Mouse (Mus musculus) heart, embryonic 16.5 days (tissue): ENCODE results near the gene Lyst. TPM values are rescaled to one million over a fixed set of nuclear protein-coding genes. Genes with fewer than 3 reads are reported as not detected.

Experiments used
- ATAC-seq: fragments of 200-750 bp; cut with Nextera tagmentation; replicated peaks from 2 replicates; pipeline ENCODE4 v1.8.0; 2017; ENCODE audit warnings: moderate number of reproducible peaks; ENCODE audit not compliant: insufficient read depth, low FRiP score; ENCODE audit errors: extremely low read depth
- H3K27ac ChIP-seq: fragments of 300-500 bp; sonication (generic); 2 replicates; pipeline ENCODE4 v1.5.1; 2014; ENCODE audit warnings: mild to moderate bottlenecking, low read length, control low read depth, moderate library complexity
- H3K27me3 ChIP-seq: fragments of 300-500 bp; sonication (generic); 2 replicates; pipeline ENCODE4 v1.6.1; 2014; ENCODE audit warnings: low read length, mixed read lengths; ENCODE audit not compliant: control insufficient read depth, insufficient read depth
- H3K36me3 ChIP-seq: fragments of 300-500 bp; sonication (generic); 2 replicates; pipeline ENCODE4 v1.6.1; 2014; ENCODE audit not compliant: control insufficient read depth, insufficient read depth
- H3K4me1 ChIP-seq: fragments of 300-500 bp; sonication (generic); 2 replicates; pipeline ENCODE4 v1.6.1; 2014; ENCODE audit warnings: low read length, mixed read lengths; ENCODE audit not compliant: control insufficient read depth, insufficient read depth
- H3K4me2 ChIP-seq: fragments of 300-500 bp; sonication (generic); 2 replicates; pipeline ENCODE4 v1.6.1; 2014; ENCODE audit warnings: low read depth, mild to moderate bottlenecking, control low read depth, low read length
- H3K4me3 ChIP-seq: fragments of 300-500 bp; sonication (generic); 2 replicates; pipeline ENCODE4 v1.5.1; 2014; ENCODE audit warnings: mild to moderate bottlenecking, control low read depth, low read length
- H3K9ac ChIP-seq: fragments of 300-500 bp; sonication (generic); 2 replicates; pipeline ENCODE4 v1.6.1; 2014; ENCODE audit warnings: low read length, control low read depth
- H3K9me3 ChIP-seq: fragments of 300-500 bp; sonication (generic); replicated peaks from 2 replicates; pipeline ENCODE4 v1.6.1; 2016; ENCODE audit warnings: low read length; ENCODE audit not compliant: control insufficient read depth
- WGBS: fragments of 180-500 bp; shearing (Covaris S2); extraction: QIAGEN DNeasy Blood & Tissue Kit; methylation state at CpG from one replicate; pipeline ENCODE4 v1.1.7; 2014; 5-methylcytosine and 5-hydroxymethylcytosine counted together
- polyA plus RNA-seq: library from polyadenylated mRNA; unstranded; fragments of >200 nt; fragmentation: Nextera tagmentation; extraction: Ambion mirVana; gene quantifications from 2 replicates; pipeline ENCODE4 v1.2.1, GENCODE M21; 2015

Lyst gene
- polyA plus RNA-seq, 1 experiment from 2014 or later = 3.2 TPM

DNA sequence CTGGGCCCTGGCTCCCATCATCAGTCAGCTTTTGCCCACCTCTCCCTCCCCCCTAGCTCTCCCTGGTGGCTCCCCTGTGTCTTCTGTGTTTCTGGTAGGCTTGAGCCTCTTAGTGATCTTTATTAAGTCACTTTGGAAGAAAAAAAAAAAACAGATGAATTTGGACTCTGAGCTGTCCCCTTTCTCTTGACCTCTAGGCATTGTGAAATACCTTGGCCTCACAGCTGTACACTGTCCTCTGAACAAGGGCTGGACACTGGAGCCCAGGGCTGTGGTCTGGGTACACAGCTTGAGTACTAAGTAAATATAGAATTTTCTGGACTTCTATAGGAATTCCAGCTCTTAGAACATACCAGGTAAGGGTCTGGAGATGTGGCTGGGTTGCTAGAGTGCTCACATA lies 20.6 kb upstream of the Lyst start:
- H3K27me3 ChIP-seq = no peaks in the 10 kb centered on the region
- H3K9me3 ChIP-seq = no peaks in the 10 kb centered on the region
- no peaks in the 10 kb centered on the region for H3K36me3 ChIP-seq
- H3K4me1 ChIP-seq = peaks cover 15% of the 10 kb centered on the region
- no peak overlapping the region for H3K27ac ChIP-seq
- no peak for ATAC-seq
- H3K4me3 ChIP-seq = no peak overlapping the region
- H3K9ac ChIP-seq = no peak overlapping the region
- no peak overlapping the region for H3K4me2 ChIP-seq

DNA sequence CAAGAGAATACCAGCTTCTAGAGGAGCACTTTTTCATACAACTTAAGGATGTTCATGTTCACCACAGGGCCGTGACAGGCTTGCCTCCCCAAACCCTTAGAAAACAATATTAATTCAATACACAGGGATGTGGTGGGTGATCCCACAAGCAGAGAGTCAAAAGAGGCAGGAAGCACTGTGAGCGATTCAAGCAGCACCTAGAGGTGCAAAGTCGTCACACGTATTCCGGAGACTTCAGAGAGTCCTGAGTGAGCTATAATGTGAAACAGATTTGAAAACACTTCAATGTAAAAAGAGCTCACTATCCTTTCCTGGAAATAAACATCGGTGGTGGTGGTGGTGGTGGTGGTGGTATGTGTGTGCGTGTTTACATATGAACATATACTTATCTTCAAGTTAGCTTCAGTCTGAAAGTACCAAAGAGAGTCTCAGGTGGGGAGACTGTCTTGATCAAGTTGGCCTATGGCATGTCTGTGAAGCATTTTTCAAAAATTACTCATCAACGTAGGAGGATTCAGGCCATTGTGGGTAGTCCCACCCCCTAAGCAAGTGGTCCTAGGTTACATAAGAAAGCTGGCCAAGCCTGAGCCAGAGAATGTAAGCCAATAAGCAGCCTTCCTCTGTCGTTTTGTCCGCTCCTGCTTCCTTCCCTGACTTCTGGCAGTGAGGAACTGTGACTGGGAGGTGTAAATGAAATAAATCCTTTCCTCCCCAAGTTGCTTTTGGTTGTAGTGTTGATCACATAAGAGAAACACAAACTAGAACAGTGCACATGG lies 17.9 kb upstream of the Lyst start:
- WGBS = 71% methylated on average over 10 of the region's 10 CpGs

DNA sequence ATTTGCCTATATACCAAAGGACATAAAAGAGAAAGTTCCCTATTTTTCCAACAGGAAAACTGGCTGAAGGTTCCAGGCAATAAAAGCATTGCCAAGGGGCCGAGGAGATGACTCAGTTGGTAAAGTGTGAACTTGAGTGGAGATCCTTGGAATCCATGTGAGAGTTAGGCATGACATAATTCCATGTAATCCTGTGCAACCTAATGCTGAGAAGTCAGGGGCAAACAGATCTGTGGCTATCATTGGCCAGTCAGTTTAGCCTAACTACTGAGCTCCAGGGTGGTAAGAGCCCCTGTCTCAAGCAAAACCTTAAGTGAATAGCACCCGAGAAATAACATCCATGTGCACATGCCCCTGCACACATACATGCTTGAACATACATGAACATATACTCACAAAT lies 17.3 kb upstream of the Lyst start:
- H3K27me3 ChIP-seq = no peaks in the 10 kb centered on the region
- H3K36me3 ChIP-seq = no peaks in the 10 kb centered on the region
- no peak for ATAC-seq
- no peaks in the 10 kb centered on the region for H3K9me3 ChIP-seq
- no peak overlapping the region for H3K4me3 ChIP-seq
- no peak overlapping the region for H3K4me2 ChIP-seq
- no peak overlapping the region for H3K27ac ChIP-seq
- peaks cover 25% of the 10 kb centered on the region for H3K4me1 ChIP-seq
- 79% methylated on average over 2 of the region's 2 CpGs for WGBS
- no peak overlapping the region for H3K9ac ChIP-seq

More for the DNA sequence above, 17.9 kb upstream of the Lyst start:
- no peak for ATAC-seq
- no peaks in the 10 kb centered on the region for H3K36me3 ChIP-seq
- no peak overlapping the region for H3K9ac ChIP-seq
- H3K4me2 ChIP-seq = no peak overlapping the region
- H3K4me1 ChIP-seq = peaks cover 25% of the 10 kb centered on the region
- no peak overlapping the region for H3K27ac ChIP-seq
- H3K27me3 ChIP-seq = no peaks in the 10 kb centered on the region
- no peak overlapping the region for H3K4me3 ChIP-seq
- no peaks in the 10 kb centered on the region for H3K9me3 ChIP-seq

- Histone ChIP-seq H3K4me1 (peaks cover 24% of the 10 kb centered on the region), H3K36me3 (no peaks in the 10 kb centered on the region), H3K4me2 (no peak overlapping the region), H3K9me3 (no peaks in the 10 kb centered on the region), H3K27me3 (no peaks in the 10 kb centered on the region), H3K27ac (no peak overlapping the region), H3K4me3 (no peak overlapping the region), H3K9ac (no peak overlapping the region)
- no peak for ATAC-seq
- 46% methylated on average over 5 of the region's 5 CpGs for WGBS
These were observed 16.5 kb upstream of the Lyst start for GRCm38 (mm10) chr13:13573572-13574257.

GRCm38 (mm10) chr13:13574258-13574870 lies 15.8 kb upstream of the Lyst start:
- Histone ChIP-seq H3K4me1 (peaks cover 20% of the 10 kb centered on the region), H3K36me3 (no peaks in the 10 kb centered on the region), H3K27me3 (no peaks in the 10 kb centered on the region), H3K4me2 (no peak overlapping the region), H3K27ac (no peak overlapping the region), H3K9me3 (no peaks in the 10 kb centered on the region), H3K4me3 (no peak overlapping the region), H3K9ac (no peak overlapping the region)
- WGBS = 87% methylated on average over 8 of the region's 8 CpGs
- no peak for ATAC-seq

DNA sequence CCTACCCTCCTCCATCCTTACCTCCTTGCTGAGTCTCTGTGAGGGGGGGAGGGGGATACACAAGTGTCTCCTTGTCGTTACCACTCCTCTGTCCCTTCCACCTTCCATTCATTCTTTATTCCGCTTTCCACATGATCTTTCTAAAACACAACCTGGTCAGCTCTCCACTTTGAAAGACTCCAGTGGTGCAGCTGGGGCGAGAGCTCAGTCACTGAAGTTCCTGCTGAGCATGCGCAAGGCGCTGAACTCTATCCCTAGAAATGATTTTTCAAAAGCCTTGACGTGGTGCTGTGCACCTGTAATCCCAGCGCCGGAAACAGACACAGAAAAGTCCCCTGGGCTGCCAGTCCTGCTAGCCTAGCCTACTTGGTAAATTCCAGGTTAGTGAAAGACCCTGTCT lies 15.1 kb upstream of the Lyst start:
- WGBS = 77% methylated on average over 8 of the region's 8 CpGs
- no peaks in the 10 kb centered on the region for H3K36me3 ChIP-seq
- H3K4me3 ChIP-seq = no peak overlapping the region
- H3K4me2 ChIP-seq = no peak overlapping the region
- no peak overlapping the region for H3K27ac ChIP-seq
- no peaks in the 10 kb centered on the region for H3K9me3 ChIP-seq
- no peaks in the 10 kb centered on the region for H3K27me3 ChIP-seq
- H3K4me1 ChIP-seq = peaks cover 23% of the 10 kb centered on the region
- H3K9ac ChIP-seq = no peak overlapping the region
- ATAC-seq = no peak

GRCm38 (mm10) chr13:13576469-13577205 lies 13.6 kb upstream of the Lyst start:
- Histone ChIP-seq H3K27me3 (no peaks in the 10 kb centered on the region), H3K9me3 (no peaks in the 10 kb centered on the region), H3K36me3 (no peaks in the 10 kb centered on the region), H3K4me2 (peak overlapping the region; percentile 43), H3K27ac (peak overlapping the region; percentile 53), H3K4me1 (peaks cover 24% of the 10 kb centered on the region), H3K4me3 (peak overlapping the region; percentile 5; the same call in 1 of the 2 replicates), H3K9ac (0 out of 2 replicates have a peak overlapping the region, but pooled peaks have one; percentile 22)
- peak; percentile 74 for ATAC-seq
- 34% methylated on average over 8 of the region's 8 CpGs for WGBS

- 67% methylated on average over 4 of the region's 4 CpGs for WGBS
- Histone ChIP-seq H3K4me3 (no peak overlapping the region), H3K36me3 (no peaks in the 10 kb centered on the region), H3K4me1 (peaks cover 8% of the 10 kb centered on the region; the same call in 1 of the 2 replicates), H3K9ac (no peak overlapping the region), H3K27ac (no peak overlapping the region), H3K9me3 (no peaks in the 10 kb centered on the region), H3K27me3 (no peaks in the 10 kb centered on the region), H3K4me2 (no peak overlapping the region)
- ATAC-seq = no peak
These were observed 8.2 kb upstream of the Lyst start for GRCm38 (mm10) chr13:13581988-13582387.
